Mouse (Mus musculus) c-Kit-positive CD71-positive TER-119-negative erythroid progenitor cells, embryonic 14.5 days (primary cell): ENCODE measurements around the gene Il1rapl2.
"Not testable (repeated sequence)": the region's sequence is repeated elsewhere in the genome, so short reads cannot be mapped to it uniquely, and the experiment has no call there.

Experiments
- DNase-seq: peaks from one replicate; pipeline ENCODE4 v3.0.0-alpha.2; 2013; ENCODE audit warnings: low read depth

Il1rapl2 gene

DNA sequence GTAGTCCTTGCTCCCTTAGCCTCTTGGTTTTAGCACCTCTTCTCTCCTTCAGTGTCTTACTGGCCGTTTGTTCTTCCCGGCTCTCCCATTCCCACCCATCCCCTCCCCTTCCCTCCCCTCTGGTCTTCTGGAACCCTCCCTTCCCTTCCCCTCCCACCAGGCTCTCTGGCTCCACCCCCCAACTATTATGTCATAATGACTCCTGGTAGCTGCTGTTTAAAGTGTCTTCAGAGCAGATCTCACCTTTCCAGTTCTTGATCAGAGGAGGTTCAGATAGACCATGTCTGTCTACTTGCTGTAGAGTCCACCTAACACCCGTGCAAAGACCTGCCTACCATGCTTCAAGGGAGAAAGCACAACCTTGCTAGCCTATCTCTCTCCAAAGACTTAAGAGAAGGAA, 639.1 kb downstream of the Il1rapl2 start, which contains the start of gene Tex13a:
Tex13a (minus strand) TSS at position 101 of the 400 bp plus-strand sequence.
- no peak for DNase-seq

DNA sequence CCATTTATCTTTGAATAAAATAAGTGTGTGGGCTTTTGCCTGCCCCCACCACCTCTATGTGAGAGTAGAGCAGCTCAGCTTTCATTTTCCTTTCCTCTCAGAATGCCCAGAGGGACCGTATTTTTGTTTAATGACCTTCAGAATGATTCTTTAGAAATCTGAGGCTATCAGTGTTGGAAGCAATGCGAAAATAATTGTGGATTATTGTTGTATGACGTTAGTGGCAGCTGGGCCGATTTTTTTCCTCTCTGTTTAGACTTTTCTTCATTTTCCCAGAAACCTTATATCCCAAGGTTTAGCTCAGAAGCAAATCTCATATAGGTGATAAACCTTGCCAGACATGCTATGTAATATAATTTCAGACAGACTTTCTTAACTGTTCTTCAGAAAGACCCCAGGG, 664.2 kb downstream of the Il1rapl2 start:
- no peak for DNase-seq

- DNase-seq, result not testable (repeated sequence)
Observed at GRCm38 (mm10) chrX:138348736-138349135, 778.3 kb downstream of the Il1rapl2 start.

DNA sequence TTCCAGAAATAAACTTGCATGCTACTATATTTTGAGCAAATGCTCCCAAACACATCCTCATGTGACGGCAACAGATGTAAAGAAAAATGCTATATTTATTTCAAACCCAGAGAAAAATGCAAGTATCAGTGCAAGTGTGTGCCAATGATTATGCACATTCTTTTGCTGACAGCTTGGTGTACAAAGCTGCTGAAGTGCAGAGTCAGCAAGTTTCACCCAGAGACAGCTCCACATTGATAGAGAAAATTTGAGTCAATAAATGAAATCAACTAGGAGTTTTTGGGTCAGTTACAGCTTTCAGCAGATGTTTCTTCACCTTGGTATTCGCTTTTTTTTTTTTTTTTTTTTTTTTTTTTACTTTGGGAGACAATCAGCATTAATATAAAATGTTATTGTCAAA, 863.4 kb downstream of the Il1rapl2 start:
- DNase-seq, result no peak

GRCm38 (mm10) chrX:138437939-138438338, 867.5 kb downstream of the Il1rapl2 start:
- no peak for DNase-seq

DNA sequence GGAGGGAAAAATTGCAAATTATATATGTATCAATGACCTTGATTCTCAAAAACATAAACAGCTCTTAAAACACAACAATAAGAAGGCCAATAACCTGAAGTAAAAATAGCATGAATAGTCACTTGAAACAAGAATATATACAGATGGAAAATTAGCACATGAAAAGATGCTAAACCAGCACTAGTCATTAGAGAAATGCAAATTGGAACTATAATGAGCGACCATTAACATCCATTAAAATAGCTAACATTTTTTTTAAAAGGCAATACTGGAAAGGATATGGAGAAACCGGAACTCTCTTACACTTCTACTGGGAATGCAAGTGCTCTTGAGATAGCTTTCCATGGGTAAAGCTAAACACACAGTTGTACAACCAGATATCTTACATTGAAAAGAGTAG, 879.4 kb downstream of the Il1rapl2 start:
- DNase-seq, result no peak

- DNase-seq, result no peak
Observed at GRCm38 (mm10) chrX:138478488-138478887, 908.1 kb downstream of the Il1rapl2 start.

DNA sequence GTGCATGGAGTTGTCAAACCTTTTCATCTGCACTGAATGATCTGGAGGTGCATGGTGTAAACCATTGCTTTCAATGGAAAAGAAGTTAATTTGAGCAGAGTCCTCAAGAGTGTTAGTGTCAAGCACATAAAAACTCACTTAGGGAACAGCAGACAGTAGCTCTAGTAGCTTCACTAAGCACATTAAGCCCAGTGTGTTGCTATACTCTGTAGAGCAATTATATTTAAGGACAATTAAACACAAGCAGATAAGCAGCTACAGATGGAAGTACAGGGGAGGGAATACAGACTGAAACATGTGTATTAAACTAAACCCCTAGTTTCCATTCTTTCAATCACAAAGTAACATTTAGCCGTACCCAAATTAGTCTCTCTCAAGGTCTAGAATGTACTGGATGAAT, 930.1 kb downstream of the Il1rapl2 start:
- no peak for DNase-seq

GRCm38 (mm10) chrX:138505049-138505448, 934.6 kb downstream of the Il1rapl2 start:
- DNase-seq, result no peak

DNA sequence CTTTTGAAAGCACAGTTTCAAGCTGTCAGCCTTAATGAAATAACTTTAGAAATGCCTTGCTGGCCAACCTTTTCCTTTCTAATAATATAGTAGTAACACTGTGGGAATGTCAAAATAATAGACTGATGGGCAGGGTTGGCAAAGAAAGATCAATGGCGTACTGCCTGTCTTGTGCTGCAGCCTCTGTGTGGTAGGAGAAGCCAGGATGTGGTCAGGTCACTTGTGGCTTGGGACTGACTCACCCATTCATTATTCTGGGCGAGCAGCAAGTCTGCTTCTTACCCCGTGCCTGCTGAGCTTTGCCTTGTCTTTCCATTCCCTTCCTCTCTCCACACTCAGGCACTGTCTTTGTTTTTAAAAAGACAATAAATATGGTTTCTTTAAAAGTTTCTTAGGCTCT, 1049.7 kb downstream of the Il1rapl2 start:
- DNase-seq, result no peak

GRCm38 (mm10) chrX:138625311-138625710, 1054.9 kb downstream of the Il1rapl2 start:
- DNase-seq, result no peak

DNA sequence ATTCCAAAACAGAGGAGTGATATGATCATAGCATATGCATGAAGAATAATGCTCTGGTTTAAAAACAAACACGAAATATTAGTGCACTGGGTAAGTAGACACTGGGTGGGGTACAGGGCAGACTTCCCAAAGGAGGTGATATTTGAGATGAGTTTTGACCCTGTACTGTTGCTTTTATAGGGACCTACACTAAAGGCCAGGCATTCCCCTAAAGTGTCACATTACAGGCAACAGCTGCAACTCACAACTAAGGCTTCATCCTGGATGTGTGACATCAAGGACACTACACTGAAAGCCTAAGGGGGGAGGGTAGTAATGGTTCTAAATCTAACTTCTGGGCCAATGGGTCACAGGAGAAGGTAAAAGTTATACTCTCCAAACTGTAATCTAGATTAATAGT, 1152.0 kb downstream of the Il1rapl2 start:
- no peak for DNase-seq

DNA sequence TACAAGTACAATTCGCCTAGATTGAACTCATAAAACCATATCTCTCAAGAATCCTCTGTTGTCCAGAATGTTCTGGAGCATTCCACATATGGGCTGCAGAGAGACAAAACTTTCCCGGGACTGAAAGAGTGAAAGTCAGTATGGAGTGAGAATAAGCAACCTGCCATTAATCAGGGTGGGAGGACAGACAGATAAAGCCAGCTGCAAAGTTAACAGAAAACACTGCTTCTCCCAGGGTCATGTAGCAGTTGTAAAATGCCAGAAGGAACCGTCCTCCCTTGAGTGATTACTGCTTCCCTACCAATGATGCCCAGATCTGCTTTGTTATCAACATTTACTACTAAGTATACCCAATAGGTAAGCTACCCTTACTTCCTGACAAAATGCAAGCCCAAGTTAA, 1230.5 kb downstream of the Il1rapl2 start:
- DNase-seq, result no peak

DNA sequence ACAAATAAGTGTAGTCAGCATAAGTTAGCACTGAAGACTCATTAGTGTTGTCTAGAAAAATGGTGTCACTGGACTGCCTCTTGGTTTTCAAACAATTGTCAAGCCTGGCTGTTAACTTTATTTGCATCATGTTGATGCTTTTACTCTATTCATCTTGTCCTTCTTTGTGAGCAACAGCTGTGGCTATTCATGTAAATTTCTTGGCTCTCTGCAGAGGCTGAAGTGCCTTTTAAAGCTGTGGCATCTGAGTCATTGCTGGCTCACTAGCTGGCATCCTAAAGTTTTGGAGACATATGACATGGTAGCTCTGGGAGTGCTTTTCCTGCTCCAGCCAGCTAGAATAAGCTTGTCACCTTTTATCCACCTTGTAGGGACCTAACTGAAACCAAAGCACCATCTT, 1261.5 kb downstream of the Il1rapl2 start:
- no peak for DNase-seq

- DNase-seq, result no peak
Observed at GRCm38 (mm10) chrX:138833894-138834293, 1263.5 kb downstream of the Il1rapl2 start.

GRCm38 (mm10) chrX:138838381-138838780, 1268.0 kb downstream of the Il1rapl2 start:
- no peak for DNase-seq
